Mouse (Mus musculus): Measurements from ENCODE around the gene Agap3. TPM values are rescaled to one million over a fixed set of nuclear protein-coding genes. Genes with fewer than 3 reads are reported as not detected.
A peak's percentile ranks its signal among the peaks of the same experiment; 100 is the strongest.

The Agap3 gene
- total and polyA plus RNA-seq, 2 experiments from 2014 or later: 140 to 296 TPM

- ATAC-seq (peak; percentile 7; the same call in 1 of the 2 replicates), DNase-seq (no peak)
- Histone ChIP-seq H3K4me1 (ENCODE audit: insufficient read depth) (no peaks in the 10 kb centered on the region), H3K27ac (ENCODE audit: low read depth, low read length) (no peak overlapping the region), H3K9ac (0 out of 2 replicates have a peak overlapping the region, but pooled peaks have one; percentile 25), H3K4me3 (ENCODE audit: low read depth, low read length) (peak overlapping the region; percentile 29), H3K4me2 (ENCODE audit: low read depth) (peak overlapping the region; percentile 60), H3K9me3 (ENCODE audit: low read length) (no peaks in the 10 kb centered on the region), H3K36me3 (ENCODE audit: insufficient read depth) (peaks cover 28% of the 10 kb centered on the region), H3K27me3 (ENCODE audit: insufficient read depth, low read length) (no peaks in the 10 kb centered on the region)
- no peak for TF ChIP-seq CTCF (IDR thresholded peaks at IDR 0.05; ENCODE audit: low read depth)
- 10% methylated on average over 77 of the region's 77 CpGs for WGBS
These were observed 22.2 kb downstream of the Agap3 start for GRCm38 (mm10) chr5:24474025-24474722.

GRCm38 (mm10) chr5:24474723-24475261 is 22.8 kb downstream of the Agap3 start:
- Histone ChIP-seq H3K9ac (0 out of 2 replicates have a peak overlapping the region, but pooled peaks have one; percentile 25), H3K27me3 (ENCODE audit: insufficient read depth, low read length) (no peaks in the 10 kb centered on the region), H3K36me3 (ENCODE audit: insufficient read depth) (peaks cover 33% of the 10 kb centered on the region), H3K9me3 (ENCODE audit: low read length) (no peaks in the 10 kb centered on the region), H3K27ac (ENCODE audit: low read depth, low read length) (no peak overlapping the region), H3K4me3 (ENCODE audit: low read depth, low read length) (peak overlapping the region; percentile 29), H3K4me1 (ENCODE audit: insufficient read depth) (no peaks in the 10 kb centered on the region), H3K4me2 (ENCODE audit: low read depth) (peak overlapping the region; percentile 60)
- peak; percentile 73 for ATAC-seq
- TF ChIP-seq CTCF (IDR thresholded peaks at IDR 0.05; ENCODE audit: low read depth): peak; percentile 37
- DNase-seq: peak; percentile 69
- 6% methylated on average over 64 of the region's 67 CpGs for WGBS

- no peak overlapping the region for H3K27ac ChIP-seq (ENCODE audit: low read depth, low read length)
- no peaks in the 10 kb centered on the region for H3K27me3 ChIP-seq (ENCODE audit: insufficient read depth, low read length)
- no peak overlapping the region; the same call in 1 of the 2 replicates for H3K4me2 ChIP-seq (ENCODE audit: low read depth)
- WGBS: 73% methylated on average over 6 of the region's 6 CpGs
- no peak overlapping the region for H3K4me3 ChIP-seq (ENCODE audit: low read depth, low read length)
- H3K36me3 ChIP-seq (ENCODE audit: insufficient read depth): peaks cover 42% of the 10 kb centered on the region
- no peak overlapping the region for H3K9ac ChIP-seq
- no peaks in the 10 kb centered on the region for H3K9me3 ChIP-seq (ENCODE audit: low read length)
- no peak for DNase-seq
- ATAC-seq: no peak
- H3K4me1 ChIP-seq (ENCODE audit: insufficient read depth): no peaks in the 10 kb centered on the region
- TF ChIP-seq CTCF (IDR thresholded peaks at IDR 0.05; ENCODE audit: low read depth): no peak
These were observed 23.7 kb downstream of the Agap3 start for GRCm38 (mm10) chr5:24475476-24476241.

- H3K9ac ChIP-seq: no peak overlapping the region
- H3K4me1 ChIP-seq (ENCODE audit: insufficient read depth): no peaks in the 10 kb centered on the region
- H3K4me3 ChIP-seq (ENCODE audit: low read depth, low read length): no peak overlapping the region
- no peak for TF ChIP-seq CTCF (IDR thresholded peaks at IDR 0.05; ENCODE audit: low read depth)
- H3K27me3 ChIP-seq (ENCODE audit: insufficient read depth, low read length): no peaks in the 10 kb centered on the region
- no peak overlapping the region for H3K27ac ChIP-seq (ENCODE audit: low read depth, low read length)
- peaks cover 58% of the 10 kb centered on the region for H3K36me3 ChIP-seq (ENCODE audit: insufficient read depth)
- ATAC-seq: no peak
- no peak overlapping the region for H3K4me2 ChIP-seq (ENCODE audit: low read depth)
- H3K9me3 ChIP-seq (ENCODE audit: low read length): no peaks in the 10 kb centered on the region
- DNase-seq: no peak
- WGBS: 92% methylated on average over 9 of the region's 9 CpGs
These were observed 25.9 kb downstream of the Agap3 start for GRCm38 (mm10) chr5:24477909-24478308.

GRCm38 (mm10) chr5:24481647-24482046 is 29.7 kb downstream of the Agap3 start:
- Histone ChIP-seq H3K9me3 (ENCODE audit: low read length) (no peaks in the 10 kb centered on the region), H3K9ac (no peak overlapping the region), H3K4me3 (ENCODE audit: low read depth, low read length) (no peak overlapping the region), H3K4me2 (ENCODE audit: low read depth) (no peak overlapping the region), H3K27me3 (ENCODE audit: insufficient read depth, low read length) (no peaks in the 10 kb centered on the region), H3K4me1 (ENCODE audit: insufficient read depth) (peaks cover 7% of the 10 kb centered on the region; the same call in 1 of the 2 replicates), H3K27ac (ENCODE audit: low read depth, low read length) (no peak overlapping the region), H3K36me3 (ENCODE audit: insufficient read depth) (peaks cover 68% of the 10 kb centered on the region)
- peak; percentile 77 for TF ChIP-seq CTCF (IDR thresholded peaks at IDR 0.05; ENCODE audit: low read depth)
- DNase-seq: peak; percentile 82
- peak; percentile 71 for ATAC-seq
- 5% methylated on average over 4 of the region's 4 CpGs for WGBS

GRCm38 (mm10) chr5:24482247-24483079 is 30.5 kb downstream of the Agap3 start:
- 51% methylated on average over 32 of the region's 41 CpGs for WGBS
- no peak overlapping the region for H3K4me3 ChIP-seq (ENCODE audit: low read depth, low read length)
- H3K27me3 ChIP-seq (ENCODE audit: insufficient read depth, low read length): no peaks in the 10 kb centered on the region
- no peak for TF ChIP-seq CTCF (IDR thresholded peaks at IDR 0.05; ENCODE audit: low read depth)
- H3K4me1 ChIP-seq (ENCODE audit: insufficient read depth): peaks cover 7% of the 10 kb centered on the region; the same call in 1 of the 2 replicates
- no peak overlapping the region for H3K27ac ChIP-seq (ENCODE audit: low read depth, low read length)
- H3K4me2 ChIP-seq (ENCODE audit: low read depth): no peak overlapping the region
- ATAC-seq (no peak), DNase-seq (no peak)
- no peak overlapping the region for H3K9ac ChIP-seq
- H3K9me3 ChIP-seq (ENCODE audit: low read length): no peaks in the 10 kb centered on the region
- peaks cover 62% of the 10 kb centered on the region for H3K36me3 ChIP-seq (ENCODE audit: insufficient read depth)

Data from forebrain, postnatal 0 days (tissue).